Mouse (Mus musculus): ENCODE data around the gene Kctd15.
A peak's percentile ranks its signal among the peaks of the same experiment; 100 is the strongest.

The Kctd15 gene

DNA sequence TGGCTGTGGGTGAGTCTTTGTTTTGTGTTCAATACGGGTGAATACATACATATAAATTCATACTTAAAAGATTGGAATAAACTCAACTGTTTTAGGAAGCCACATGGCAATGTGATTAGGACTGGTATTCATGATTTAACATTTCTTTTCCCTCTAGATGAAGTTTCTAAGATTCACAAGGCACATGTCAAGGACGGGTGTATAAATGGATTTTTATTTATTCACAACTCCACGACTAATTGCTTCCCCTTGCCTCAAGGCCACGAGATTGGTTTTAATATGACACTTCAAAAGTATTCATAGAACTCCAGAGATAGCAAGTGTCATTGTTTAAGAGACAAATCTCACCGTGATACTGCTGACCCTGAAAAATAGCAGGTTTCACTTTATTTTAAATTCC is at the start of gene Kctd15:
Gene Kctd15 (minus strand): TSS at position 101 of the 400 bp plus-strand sequence.
- DNase-seq (ENCODE audit: low spot score in 2 of 2): no peak

DNA sequence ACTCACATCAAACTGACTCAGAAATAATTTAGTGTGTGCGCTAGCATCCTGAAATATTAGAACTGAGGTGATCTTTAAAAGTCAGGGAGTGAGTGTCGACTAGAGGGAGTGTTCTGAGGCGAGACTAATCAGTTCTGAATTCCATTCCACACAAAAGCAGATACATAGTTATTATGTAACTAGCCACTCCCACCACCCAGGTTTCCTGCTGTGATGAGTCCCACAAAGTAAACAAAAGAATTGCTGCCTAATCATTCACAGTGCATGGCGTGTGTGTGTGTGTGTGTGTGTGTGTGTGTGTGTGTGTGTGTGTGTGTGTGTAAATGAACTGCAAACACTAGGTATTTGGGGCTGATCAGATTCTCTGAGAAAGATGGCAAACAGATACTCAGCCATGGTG is 47.9 kb upstream of the Kctd15 start:
- DNase-seq (ENCODE audit: low spot score in 2 of 2): no peak

DNA sequence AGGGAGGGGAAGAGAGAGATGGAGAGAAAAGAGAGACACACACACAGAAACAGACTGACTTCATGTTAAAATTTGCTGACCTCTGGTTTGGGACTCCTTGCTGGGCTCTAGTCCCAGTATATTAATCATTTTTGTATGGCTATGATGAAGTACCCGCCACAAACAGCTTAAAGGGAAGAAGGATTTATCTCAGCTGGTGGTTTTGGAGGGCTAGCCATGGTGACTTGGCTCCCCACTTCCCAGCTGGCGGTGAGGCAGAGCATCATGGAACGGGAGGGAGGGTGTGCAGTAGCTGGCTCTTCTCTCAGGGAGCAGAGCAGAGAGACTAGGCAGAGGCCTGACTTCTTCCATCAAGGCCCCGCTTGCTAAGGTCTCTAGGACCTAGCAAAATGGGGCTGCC is 46.9 kb upstream of the Kctd15 start:
- DNase-seq (ENCODE audit: low spot score in 2 of 2): no peak

DNA sequence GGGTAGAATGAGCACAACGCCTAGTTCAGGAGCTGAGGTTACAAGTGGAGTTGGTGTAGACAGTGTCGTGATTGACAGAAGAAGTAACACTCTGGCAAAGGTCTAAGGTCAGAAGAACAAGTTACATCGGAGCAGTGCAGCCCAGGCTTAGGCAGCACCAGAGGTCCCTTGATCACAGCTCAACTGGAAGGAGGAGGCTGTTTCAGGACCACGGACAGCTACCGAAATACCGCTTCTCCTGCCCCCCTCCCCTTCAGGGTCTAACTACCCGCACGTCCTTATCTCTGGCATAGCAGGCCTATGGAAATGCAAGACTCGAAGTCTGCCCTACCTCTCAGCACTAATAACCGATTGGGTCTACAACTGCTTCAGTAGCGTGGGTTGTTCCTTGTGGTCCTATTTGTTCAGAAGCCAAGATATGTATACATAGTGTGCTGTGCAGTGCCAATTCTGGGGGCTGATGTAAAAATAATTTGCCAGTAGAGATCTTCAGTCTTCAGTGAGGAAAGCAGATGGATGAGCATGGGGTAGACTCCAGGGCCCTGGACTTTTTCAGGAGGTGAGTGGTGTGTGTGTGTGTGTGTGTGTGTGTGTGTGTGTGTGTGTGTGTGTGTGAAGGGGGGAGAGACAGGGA is 46.3 kb upstream of the Kctd15 start:
- DNase-seq (ENCODE audit: low spot score in 2 of 2): no peak

DNA sequence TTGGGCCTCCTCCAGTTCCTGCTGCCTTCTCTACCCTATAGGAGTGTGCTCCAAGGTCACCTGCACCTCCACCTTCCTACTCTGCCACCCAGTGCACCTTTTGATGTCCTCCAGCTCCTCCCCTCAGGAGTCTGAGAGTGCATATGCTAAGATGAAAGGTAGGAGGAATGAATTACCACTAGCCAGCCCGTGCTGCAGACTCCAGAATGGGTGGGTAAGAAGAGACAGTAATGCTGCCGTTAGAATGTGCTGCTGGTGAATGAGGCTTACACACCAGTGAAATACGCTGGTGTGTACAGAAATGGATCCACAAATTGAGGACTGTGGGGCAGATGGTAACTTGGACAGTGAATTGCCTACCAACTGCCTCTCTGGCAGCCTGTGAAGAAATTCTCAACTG is 43.4 kb upstream of the Kctd15 start:
- DNase-seq (ENCODE audit: low spot score in 2 of 2): no peak

DNA sequence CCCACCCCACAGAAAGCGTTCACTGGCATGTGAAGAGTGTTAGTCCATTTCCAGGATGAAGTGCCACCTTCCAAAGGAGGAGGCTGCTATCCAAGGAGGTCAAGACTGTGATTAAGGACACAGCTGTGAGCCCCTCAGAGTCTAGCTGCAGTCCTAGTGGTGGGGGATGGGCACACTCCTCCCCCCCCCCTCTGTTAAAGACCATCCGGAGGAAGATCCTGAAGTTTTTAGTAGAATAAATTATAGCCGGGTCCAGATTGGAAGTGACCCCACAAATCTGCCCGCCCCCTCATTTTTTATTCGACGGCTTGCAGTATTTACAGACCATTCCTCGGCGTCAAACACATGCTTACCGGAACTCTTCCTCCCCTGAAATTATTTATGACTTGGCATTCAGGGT is 41.7 kb upstream of the Kctd15 start:
- no peak for DNase-seq (ENCODE audit: low spot score in 2 of 2)

DNA sequence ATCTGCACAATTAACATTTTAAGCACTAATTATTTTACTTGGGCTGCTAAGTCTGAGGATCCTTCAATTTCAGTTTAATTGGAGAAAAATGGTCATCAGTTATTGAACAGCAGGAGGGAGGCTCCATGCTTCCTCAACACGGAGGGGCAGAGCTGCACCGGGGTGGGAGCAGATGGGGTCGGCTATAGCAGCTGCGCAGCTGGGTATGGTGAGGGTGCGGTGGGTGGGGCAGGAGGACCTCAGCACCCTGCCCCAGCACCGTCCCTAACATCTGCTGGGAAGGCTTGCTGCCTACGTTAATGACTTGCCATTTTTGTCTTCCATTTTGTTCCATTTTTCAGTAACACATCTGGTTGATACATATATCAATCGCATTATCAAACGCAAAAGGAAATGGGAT is 39.6 kb upstream of the Kctd15 start:
- DNase-seq (ENCODE audit: low spot score in 2 of 2): no peak

DNA sequence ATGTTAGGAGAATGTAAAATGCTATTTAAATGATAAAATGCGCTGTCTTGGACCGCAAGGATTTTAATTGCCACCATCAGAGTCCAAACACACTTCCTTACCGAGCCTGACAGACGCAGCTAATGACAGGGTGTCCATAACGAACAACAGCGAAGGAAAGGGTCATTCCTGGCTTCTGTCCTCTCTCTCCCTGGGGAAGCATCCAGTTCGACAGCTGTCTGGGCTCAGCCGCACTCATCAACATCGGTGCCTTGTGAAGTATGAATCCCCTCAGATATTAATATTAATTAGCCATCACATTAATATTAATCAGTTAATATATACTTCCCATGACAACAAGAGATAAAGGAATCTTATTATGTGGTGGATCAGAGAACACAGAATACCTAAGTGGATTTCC is 38.4 kb upstream of the Kctd15 start:
- no peak for DNase-seq (ENCODE audit: low spot score in 2 of 2)

DNA sequence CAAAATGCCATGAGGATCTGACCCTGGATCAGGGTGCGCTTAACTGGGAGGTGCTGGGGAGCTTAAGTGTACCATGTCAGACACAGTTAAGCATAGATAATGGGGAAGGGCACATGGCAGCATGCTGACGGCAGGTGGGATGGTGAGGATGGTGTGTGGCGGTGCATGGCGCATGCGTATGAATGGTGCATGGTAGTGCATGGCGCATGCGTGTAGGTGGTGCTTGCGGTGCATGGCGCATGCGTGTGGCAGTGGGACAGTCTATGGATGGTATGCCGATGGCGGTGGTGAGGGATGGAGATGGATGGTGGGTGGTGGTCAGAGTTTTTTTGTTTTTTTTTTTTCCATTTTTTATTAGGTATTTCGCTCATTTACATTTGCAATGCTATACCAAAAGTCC is 37.4 kb upstream of the Kctd15 start:
- DNase-seq (ENCODE audit: low spot score in 2 of 2): no peak

DNA sequence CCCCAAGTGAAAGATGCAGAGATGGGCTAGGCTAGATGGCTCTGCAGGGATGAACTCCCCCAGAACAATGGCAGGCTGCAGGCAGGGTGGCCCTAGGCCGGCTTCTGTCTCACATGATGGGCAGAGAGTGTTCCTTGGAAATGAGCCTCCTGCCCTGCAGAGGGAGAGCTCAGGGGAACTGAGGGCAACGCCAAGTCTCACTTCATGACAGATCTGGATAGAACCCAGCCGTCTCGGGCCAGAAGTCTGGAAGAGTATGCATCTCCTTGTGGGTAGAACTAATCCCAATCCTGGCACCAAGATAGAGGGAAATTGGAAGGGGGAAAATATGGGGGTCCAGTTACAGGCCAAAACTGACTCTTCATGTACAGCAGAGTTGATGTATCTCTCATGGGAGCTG is 36.5 kb upstream of the Kctd15 start:
- DNase-seq (ENCODE audit: low spot score in 2 of 2): peak in 1 of 2 experiments; percentile 45

DNA sequence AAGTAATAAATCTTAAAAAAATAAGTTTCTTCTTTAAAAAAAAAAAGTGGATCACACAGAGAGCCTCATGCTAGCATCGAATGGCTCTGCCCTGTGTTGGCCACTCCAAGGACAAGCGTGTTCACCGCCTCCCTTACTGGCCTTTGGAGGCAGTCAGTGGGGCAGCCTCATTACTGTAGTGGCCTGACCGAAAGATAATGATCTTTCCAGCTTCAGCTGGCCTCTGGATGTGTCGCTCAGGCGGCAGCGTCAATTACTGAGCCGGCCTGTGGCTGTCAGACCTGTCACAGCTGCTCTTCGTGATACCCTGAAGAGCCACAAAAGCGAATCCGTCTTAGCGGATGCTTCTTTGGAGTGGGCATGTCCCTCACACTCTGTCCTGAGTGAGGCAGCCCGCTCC is 33.6 kb upstream of the Kctd15 start:
- no peak for DNase-seq (ENCODE audit: low spot score in 2 of 2)

DNA sequence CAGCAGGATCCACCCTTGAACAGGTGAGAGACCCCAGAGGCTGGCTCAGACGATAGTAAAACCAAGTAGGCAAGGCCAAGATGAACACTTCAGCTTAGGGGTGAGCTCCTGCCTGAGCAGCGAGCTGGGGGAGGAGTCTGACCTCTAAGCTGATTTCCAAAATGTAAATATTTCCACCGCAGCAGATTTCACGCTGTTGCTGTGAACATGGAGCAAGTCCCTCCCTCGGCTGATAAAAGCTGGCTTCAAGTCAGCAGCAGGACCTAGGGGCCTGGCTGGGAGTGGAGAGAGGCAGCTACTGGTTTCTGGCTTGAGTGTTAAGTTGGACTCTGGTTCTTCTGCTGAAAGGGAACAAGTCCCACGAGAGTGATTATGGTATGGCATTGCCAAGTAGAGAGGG is 32.5 kb upstream of the Kctd15 start:
- no peak for DNase-seq (ENCODE audit: low spot score in 2 of 2)

DNA sequence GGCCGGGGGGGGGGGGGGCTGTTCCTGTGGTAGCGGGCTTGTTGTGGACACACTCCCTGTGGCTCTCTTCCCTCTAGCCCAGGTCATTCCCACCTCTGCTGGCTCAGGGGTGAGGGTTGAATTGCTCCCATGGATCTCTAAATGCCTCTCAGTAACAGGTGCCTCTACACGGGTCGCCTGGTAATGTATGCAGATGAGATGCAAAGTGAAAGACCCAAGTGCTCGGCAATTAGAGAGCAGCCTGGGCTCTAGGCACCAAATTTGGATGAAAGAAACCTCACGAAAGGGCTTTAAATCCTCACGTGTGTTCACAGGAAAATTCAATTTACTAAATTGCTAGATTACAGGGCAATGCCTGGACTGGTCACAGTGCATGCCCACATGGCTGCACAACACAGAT is 29.3 kb upstream of the Kctd15 start:
- DNase-seq (ENCODE audit: low spot score in 2 of 2): no peak

DNA sequence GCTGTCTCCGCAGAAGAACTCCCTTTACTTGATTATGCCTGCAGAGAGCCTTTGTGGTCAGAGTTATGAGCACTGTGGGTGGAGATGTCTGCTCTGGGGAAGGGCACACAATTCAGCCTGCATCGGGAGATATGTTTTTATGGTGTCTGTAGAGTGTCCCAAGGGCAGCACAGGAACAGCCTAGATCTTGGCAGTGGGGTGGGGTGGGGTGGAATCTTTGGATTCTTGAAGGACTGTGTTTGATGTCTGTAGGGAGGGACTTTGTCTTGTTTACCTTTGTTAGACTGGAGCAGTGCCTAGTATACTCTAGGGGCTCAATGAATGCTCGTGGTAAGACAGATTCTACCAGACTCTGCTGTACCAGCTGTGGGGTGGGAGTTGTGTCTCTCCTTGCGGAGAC is 28.6 kb upstream of the Kctd15 start:
- DNase-seq (ENCODE audit: low spot score in 2 of 2): no peak

DNA sequence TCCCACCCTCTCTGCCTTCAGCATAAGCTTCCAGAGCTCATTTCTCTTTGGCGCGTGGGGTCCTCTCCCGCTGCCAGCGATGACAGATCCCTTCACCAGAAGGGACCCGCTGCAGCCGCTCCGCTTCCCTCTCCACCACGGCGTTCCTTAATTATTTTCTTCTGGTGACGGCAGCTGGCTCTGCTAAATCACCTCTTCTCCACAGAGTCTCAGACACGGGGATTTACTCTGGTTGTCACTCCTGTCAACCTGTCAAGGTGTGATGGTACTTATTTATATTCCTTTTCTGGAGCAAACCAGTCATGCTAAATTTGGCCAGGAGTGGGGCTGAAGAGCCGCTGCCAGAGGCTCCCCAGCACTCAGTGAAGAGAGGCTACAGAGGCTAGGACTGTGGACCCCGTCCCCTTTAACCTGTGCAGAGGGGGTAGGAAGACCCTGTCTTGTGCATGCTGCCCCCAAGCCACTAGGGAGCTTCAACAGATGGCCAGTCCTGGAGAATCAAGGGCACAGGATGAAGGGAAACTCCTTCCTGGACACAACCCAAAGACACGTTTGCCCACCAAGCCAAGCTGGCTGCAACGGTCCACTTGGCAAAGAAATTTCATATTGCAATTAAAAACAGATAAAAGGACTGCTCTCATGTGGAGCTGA is 24.4 kb upstream of the Kctd15 start:
- DNase-seq (ENCODE audit: low spot score in 2 of 2): peak in 1 of 2 experiments; percentile 49

DNA sequence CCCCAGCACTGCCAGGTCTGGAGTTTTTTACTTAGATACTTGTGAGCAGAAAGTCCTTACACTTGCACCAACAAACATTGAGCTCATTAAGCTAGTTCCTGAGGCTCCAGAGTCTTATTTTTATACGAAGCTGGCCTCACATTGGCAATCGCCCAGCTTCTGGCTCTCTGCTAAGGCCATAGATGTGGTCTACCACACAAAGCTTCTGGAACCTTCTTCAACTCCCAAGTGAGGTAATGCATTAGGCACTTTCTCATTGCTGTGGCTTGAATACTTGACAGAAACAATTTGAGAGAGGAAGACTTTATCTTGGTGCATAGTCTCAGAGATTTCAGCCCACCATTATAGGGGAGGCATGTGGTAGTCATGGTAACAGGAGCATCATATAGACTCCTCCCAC is 23.4 kb upstream of the Kctd15 start:
- no peak for DNase-seq (ENCODE audit: low spot score in 2 of 2)

DNA sequence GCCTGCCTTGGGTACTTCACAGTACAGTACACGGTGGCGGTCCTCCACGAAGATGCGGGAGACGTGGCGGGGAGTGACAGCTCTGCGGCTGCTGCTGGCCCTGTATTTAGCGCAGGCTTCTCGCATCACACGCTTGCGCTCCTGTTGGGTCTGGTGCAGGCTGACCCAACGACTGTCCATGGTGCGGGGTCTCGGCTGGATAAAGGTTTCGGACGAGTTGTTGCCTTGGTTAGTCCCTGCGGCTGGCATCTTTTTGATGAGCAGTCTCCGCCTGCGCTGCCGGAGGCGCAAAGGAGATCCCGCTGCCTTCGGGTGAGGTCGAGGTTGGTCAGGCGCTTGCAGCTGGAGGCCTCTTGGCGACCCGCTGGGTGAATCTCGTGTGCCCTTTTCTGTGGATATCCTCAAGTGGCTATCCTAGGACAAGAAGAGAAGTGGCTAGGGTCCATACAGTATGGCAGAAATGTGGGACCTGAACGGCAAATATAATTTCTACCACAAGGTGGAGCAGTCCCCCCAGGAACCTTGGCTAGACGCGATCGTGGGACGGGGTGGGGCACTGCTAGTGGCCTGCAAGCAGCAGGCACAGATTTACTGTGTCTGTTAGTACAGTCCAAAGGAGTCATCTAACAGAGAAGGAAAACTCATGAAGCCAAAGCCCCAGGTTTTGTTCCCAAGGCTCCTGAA is 19.4 kb upstream of the Kctd15 start:
- peak; percentile 70 to 84 for DNase-seq (ENCODE audit: low spot score in 2 of 2)

DNA sequence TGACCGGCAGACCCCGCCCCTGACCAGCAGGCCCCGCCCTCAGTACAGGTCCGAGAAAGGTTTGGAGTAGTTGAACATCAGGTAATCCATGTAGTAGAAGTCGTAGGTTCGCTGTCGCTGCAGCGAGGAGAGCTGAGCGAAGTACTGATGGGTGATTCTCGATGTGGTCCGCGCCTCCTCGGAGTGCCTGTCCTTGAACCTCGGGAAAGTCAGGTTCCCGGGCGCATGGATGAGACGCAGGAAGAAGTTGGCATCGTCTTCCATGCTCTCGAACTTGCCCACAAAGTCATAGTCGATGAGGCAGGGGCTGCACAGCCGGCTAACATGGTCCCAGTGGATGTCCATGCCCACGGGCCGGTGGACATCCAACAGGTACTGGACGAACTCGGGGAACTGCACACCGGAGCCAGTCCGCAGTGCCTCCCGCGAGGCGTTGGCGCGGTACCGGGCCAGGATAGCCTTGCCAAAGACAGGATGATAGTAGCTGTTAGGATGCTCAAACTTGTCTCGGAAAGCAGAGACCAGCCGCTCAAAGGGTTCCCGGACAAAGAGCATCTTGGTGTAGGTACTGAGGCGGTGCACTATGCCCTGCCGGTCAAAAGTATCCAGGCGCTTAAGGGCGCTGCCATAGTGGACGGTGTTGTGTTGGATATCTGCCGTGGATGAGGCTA is 18.7 kb upstream of the Kctd15 start:
- no peak for DNase-seq (ENCODE audit: low spot score in 2 of 2)

DNA sequence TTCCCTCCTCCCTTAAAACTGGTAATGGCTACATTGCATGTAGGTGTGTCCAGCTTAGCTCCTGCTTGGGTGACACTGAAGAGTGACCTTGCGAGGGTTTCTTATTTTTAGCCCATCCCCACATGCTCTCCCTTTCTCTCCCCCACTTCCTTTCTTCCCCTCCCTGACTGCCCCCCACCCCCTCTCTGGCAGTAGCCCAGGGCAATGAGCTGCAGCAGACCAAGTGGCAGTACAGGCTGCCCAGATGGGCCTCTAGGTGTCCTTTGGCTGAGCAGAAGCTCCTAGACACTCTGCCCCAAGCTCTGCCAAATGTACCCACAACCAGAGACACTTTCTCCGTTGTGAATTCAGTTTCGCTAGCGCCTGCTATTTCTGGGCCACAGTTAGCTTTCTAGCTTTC is 16.4 kb upstream of the Kctd15 start:
- no peak for DNase-seq (ENCODE audit: low spot score in 2 of 2)

DNA sequence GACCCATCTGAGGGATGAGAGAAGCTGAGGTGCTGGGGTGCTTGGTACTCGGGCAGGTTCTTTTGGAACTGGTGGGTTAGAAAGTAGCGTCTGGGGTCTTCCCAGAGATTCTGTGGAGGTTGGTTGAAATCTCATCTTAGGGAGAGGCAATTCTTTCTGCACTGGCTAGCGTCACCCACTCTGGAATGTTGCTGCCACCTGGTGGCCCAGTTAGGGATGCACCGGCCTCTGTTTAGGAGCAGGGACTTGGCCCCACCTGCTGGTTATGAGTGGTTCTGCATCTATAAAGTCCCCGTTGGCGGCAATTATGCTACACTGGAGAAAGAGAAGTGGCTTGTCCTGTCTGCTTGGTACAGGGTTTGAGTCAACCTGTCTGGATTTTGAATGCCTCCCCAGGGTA is 15.4 kb upstream of the Kctd15 start:
- peak; percentile 91 to 96 for DNase-seq (ENCODE audit: low spot score in 2 of 2)

DNA sequence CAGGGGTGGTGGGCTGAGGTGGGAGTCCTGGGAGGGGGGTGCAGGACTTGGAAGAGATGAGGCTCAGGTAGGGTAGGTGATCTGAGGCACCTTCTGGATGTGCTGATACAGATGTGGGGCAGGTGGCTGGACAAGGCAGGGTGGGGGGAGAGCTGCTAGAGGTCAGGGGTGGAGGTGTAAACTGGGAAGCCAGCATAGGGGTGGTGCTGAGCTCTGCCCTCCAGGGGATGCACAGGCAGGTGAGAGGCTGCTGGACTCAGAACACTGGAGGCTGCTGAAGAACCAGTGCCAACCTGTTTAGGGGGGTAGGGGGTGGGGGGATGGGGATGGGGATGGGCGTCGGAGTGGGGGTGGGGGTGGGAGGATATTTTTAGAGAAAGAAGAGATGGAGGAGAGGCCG is 14.2 kb upstream of the Kctd15 start:
- DNase-seq (ENCODE audit: low spot score in 2 of 2): no peak

DNA sequence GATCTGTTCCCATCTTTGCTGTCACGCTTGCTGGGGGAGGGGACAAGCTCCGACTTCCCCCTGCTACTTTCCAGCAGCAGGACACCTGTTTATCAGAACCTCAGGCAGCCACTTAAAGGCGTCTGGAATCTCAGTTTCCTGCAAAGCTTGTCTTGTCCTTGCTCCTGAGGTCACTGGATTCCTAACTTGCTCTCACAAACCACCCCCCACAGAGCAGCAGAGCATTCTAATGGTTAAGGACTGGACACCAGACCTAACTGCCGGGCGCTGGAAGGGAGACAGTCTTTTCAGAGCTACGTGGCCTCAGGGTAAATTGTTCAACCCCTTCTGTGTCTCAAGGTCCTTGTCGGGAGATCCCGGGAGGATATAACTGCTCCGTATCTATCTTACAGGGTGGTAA is 12.8 kb upstream of the Kctd15 start:
- DNase-seq (ENCODE audit: low spot score in 2 of 2): no peak

DNA sequence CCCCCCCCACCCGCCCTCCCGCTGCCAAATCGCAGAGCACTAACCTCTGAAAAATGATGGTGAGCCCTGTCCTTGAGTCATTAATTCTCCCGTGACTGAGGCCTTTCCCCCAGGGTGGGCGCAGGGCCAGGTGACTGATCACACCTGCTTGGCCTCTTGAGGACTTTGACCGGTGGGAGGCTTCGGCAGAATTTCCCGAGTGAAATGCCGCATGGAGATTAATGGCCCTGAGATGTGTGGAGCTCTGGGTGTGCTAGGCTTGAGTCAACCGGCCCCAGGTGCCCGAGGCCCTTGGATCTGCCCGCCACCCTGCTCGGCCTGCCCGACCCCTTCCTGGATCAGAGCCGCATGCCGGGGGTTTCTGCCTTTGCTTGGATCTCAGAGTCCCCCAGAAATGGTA is 11.3 kb upstream of the Kctd15 start:
- DNase-seq (ENCODE audit: low spot score in 2 of 2): no peak
